Mouse (Mus musculus): ENCODE results near the gene Ide.

DNA sequence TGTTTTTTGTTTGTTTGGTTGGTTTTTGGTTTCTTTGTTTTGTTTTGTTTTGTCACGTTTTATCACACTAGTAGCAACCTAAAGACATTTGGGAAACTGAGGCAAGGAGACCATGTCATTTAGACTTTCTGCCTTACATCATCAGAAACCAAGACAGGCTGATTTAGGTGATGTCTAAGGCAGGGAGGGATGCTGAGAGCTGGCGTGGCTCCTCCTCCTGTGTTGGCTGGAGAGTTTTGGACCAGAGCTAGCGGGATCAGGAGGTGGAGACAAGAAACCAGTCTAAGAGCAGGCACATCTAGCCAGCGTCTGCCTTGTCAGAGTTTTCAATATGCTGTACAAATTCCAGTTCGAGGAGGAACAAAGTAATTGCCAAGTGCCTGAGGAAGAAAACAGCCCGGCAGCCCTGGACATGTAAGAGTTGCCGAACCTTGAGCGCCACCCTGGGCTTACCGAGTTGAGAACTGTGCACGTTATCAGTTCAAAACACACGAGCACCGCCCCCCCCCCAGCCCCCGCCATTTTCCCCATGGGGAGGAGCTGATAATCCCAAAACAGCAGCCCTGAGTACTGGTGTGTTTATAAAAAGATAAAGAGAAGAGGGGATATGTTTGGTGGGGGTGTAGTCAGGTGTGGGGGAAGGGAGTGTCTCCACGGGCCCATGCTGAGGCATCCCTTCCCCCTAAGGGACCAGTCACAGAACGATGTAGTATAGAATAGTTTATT lies 99.8 kb downstream of the Ide start:
- TF ChIP-seq POLR2A (IDR thresholded peaks at IDR 0.05; ENCODE audit: borderline replicate concordance, low read depth, low read length) = no peak
- TF ChIP-seq CTCF (IDR thresholded peaks at IDR 0.05; ENCODE audit: low read depth, low read length) = no peak
